Mouse (Mus musculus): ENCODE measurements around the gene Pex12.

GRCm38 (mm10) chr11:83327427-83327826 lies 25.0 kb upstream of the Pex12 start:
- TF ChIP-seq CTCF (IDR thresholded peaks at IDR 0.05; ENCODE audit: control insufficient read depth, insufficient read depth, insufficient replicate concordance, low read depth, low read length) (no peak), POLR2A (IDR thresholded peaks at IDR 0.05; ENCODE audit: control insufficient read depth, low read depth, low read length) (no peak)

All from testis, adult 2 months (tissue).